Mouse (Mus musculus) C2C12 (cell line): ENCODE measurements around the gene Nop53.

ENCODE experiments used
- CTCF ChIP-seq: IDR thresholded peaks from one replicate; pipeline ENCODE4 v1.5.1; 2011; ENCODE audit not compliant: control insufficient read depth, insufficient read depth, insufficient read length
- MAX ChIP-seq: IDR thresholded peaks from one replicate; pipeline ENCODE4 v1.6.1; 2011; ENCODE audit warnings: mild to moderate bottlenecking, control low read depth
- MYOD1 ChIP-seq: IDR thresholded peaks from one replicate; pipeline ENCODE4 v1.6.1; 2011; ENCODE audit warnings: low read depth; ENCODE audit not compliant: control insufficient read depth, insufficient read length
- USF1 ChIP-seq: IDR thresholded peaks from one replicate; pipeline ENCODE4 v1.6.1; 2011; ENCODE audit warnings: low read depth, mild to moderate bottlenecking, control low read depth, moderate library complexity

DNA sequence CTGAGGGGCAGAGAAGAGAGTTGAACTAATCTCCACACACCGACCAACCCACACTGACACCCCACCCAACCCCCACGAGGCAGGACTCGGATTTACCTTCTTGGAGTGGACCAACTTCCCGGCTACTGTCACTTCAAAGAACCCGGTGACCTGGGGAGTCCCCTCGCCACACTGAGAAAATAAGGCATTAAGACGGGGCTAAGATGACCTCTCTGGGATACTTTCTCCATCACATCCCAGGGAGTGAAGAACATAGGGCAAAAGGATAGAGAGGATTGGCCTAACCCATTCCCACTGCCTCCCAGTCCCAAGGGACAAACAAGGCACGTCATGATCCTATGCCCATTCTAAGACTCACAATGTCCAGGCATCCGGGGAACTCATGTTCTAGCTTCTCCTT, 25.9 kb downstream of the Nop53 start:
- TF ChIP-seq CTCF (no peak), USF1 (no peak), MYOD1 (no peak), MAX (no peak)
